Comparison of ENCODE assay signal across 13 mouse cellular contexts in genomic region chr1:172271765-172272164, GRCm38 (mm10). TPM values are rescaled to one million over a fixed set of nuclear protein-coding genes. Genes with fewer than 3 reads are reported as not detected.
DNase-seq lines count a peak whose midpoint lies in the region; ATAC-seq and TF ChIP-seq lines count a peak whose summit lies in the region.
"Had no signal": no experiment of that assay in that cellular context is flagged by ENCODE, and none has a peak within 500 bp of the region (broad histone marks: within the 10 kb centered on the region; RNA-seq: fewer than 3 reads in every experiment).

No protein-coding gene starts in this region.

- H3K36me3 ChIP-seq in forebrain, postnatal 0 days (ENCODE audit: insufficient read depth) = no peaks in the 10 kb centered on the region
- no peaks in the 10 kb centered on the region for H3K36me3 ChIP-seq in midbrain, embryonic 14.5 days (ENCODE audit: control insufficient read depth, insufficient read depth, low read length)
- H3K36me3 ChIP-seq in heart, embryonic 11.5 days (ENCODE audit: control insufficient read depth, insufficient read depth, low read length) = no peaks in the 10 kb centered on the region
- H3K36me3 ChIP-seq in intestine, embryonic 16.5 days (ENCODE audit: control insufficient read depth, insufficient read depth, low read length) = no peaks in the 10 kb centered on the region

- no peak overlapping the region for H3K4me2 ChIP-seq in forebrain, postnatal 0 days (ENCODE audit: low read depth)
- no peak overlapping the region; the same call in 1 of the 2 replicates for H3K4me2 ChIP-seq in midbrain, embryonic 14.5 days (ENCODE audit: low read length)
- H3K4me2 ChIP-seq in heart, embryonic 11.5 days = no peak overlapping the region
- H3K4me2 ChIP-seq in intestine, embryonic 16.5 days (ENCODE audit: low read depth, low read length) = no peak overlapping the region
- H3K4me2 ChIP-seq: heart, embryonic 13.5 days had no signal

- H3K4me3 ChIP-seq in layer of hippocampus, adult 2 months = no peak overlapping the region
- H3K4me3 ChIP-seq in forebrain, postnatal 0 days (ENCODE audit: low read depth, low read length) = no peak overlapping the region
- H3K4me3 ChIP-seq in midbrain, embryonic 14.5 days (replicated peaks; ENCODE audit: low read depth, low read length) = no peak overlapping the region
- H3K4me3 ChIP-seq in heart, embryonic 11.5 days (ENCODE audit: low read depth, low read length) = no peak overlapping the region
- no peak overlapping the region for H3K4me3 ChIP-seq in intestine, embryonic 16.5 days (ENCODE audit: low read length)
- H3K4me3 ChIP-seq: heart, embryonic 13.5 days had no signal

- no peaks in the 10 kb centered on the region for H3K9me3 ChIP-seq in forebrain, postnatal 0 days (ENCODE audit: low read length)
- no peaks in the 10 kb centered on the region for H3K9me3 ChIP-seq in midbrain, embryonic 14.5 days (ENCODE audit: control insufficient read depth, low read length)
- no peaks in the 10 kb centered on the region for H3K9me3 ChIP-seq in heart, embryonic 11.5 days (replicated peaks; ENCODE audit: control insufficient read depth, low read length)
- H3K9me3 ChIP-seq in intestine, embryonic 16.5 days (ENCODE audit: control insufficient read depth, low read length) = no peaks in the 10 kb centered on the region
- H3K9me3 ChIP-seq: heart, embryonic 13.5 days had no signal

- 33% methylated on average over 10 of the region's 10 CpGs for WGBS in forebrain, postnatal 0 days
- 31% methylated on average over 10 of the region's 10 CpGs for WGBS in midbrain, embryonic 14.5 days
- 76% methylated on average over 10 of the region's 10 CpGs for WGBS in heart, embryonic 11.5 days (ENCODE audit: insufficient replicate concordance)
- WGBS in intestine, embryonic 16.5 days = 60% methylated on average over 10 of the region's 10 CpGs

- H3K27ac ChIP-seq in layer of hippocampus, adult 2 months = peak overlapping the region; percentile 59
- H3K27ac ChIP-seq in forebrain, postnatal 0 days (ENCODE audit: low read depth, low read length) = no peak overlapping the region
- no peak overlapping the region for H3K27ac ChIP-seq in midbrain, embryonic 14.5 days (replicated peaks; ENCODE audit: low read depth, low read length)
- no peak overlapping the region for H3K27ac ChIP-seq in heart, embryonic 11.5 days (ENCODE audit: low read depth, low read length)
- H3K27ac ChIP-seq in intestine, embryonic 16.5 days (ENCODE audit: low read length) = no peak overlapping the region
- H3K27ac ChIP-seq: heart, embryonic 13.5 days had no signal

- H3K27me3 ChIP-seq in forebrain, postnatal 0 days (ENCODE audit: insufficient read depth, low read length) = no peaks in the 10 kb centered on the region
- no peaks in the 10 kb centered on the region for H3K27me3 ChIP-seq in midbrain, embryonic 14.5 days (ENCODE audit: control insufficient read depth, insufficient read depth, low read length)
- H3K27me3 ChIP-seq in heart, embryonic 11.5 days (ENCODE audit: control insufficient read depth, insufficient read depth, low read length) = no peaks in the 10 kb centered on the region
- H3K27me3 ChIP-seq in intestine, embryonic 16.5 days (replicated peaks; ENCODE audit: control insufficient read depth, insufficient read depth, low read length) = no peaks in the 10 kb centered on the region
- H3K27me3 ChIP-seq: heart, embryonic 13.5 days had no signal

- TF ChIP-seq CTCF in layer of hippocampus, adult 2 months (conservative IDR thresholded peaks at IDR 0.05) = no peak
- no peak for TF ChIP-seq CTCF in forebrain, postnatal 0 days (IDR thresholded peaks at IDR 0.05; ENCODE audit: low read depth)

- peak in 1 of 2 experiments; percentile 29 for DNase-seq in layer of hippocampus, adult 2 months (ENCODE audit: low spot score in 2 of 2)
- DNase-seq in layer of hippocampus, adult 9-11 months = no peak
- peak; percentile 47 for DNase-seq in embryo, embryonic 10.5 days (ENCODE audit: low spot score)
- DNase-seq in forebrain, postnatal 0 days = peak; percentile 52
- peak; percentile 76 for DNase-seq in midbrain, embryonic 14.5 days
- no peak for DNase-seq in MN1 (ENCODE audit: low spot score)
- DNase-seq: cerebellum, postnatal 25 days; kidney, adult 18-20 months had no signal

- no peak overlapping the region for H3K9ac ChIP-seq in forebrain, postnatal 0 days
- no peak overlapping the region for H3K9ac ChIP-seq in midbrain, embryonic 14.5 days (replicated peaks; ENCODE audit: low read length)
- no peak overlapping the region for H3K9ac ChIP-seq in heart, embryonic 11.5 days (ENCODE audit: low read depth, low read length)
- no peak overlapping the region for H3K9ac ChIP-seq in intestine, embryonic 16.5 days (ENCODE audit: low read depth, low read length)
- H3K9ac ChIP-seq: heart, embryonic 13.5 days had no signal

- H3K4me1 ChIP-seq in forebrain, postnatal 0 days (ENCODE audit: insufficient read depth) = peaks cover 5% of the 10 kb centered on the region; the same call in 1 of the 2 replicates
- H3K4me1 ChIP-seq in midbrain, embryonic 14.5 days (ENCODE audit: control insufficient read depth, insufficient read depth, low read length) = peaks cover 8% of the 10 kb centered on the region
- H3K4me1 ChIP-seq in heart, embryonic 11.5 days (ENCODE audit: control insufficient read depth, insufficient read depth, low read length) = no peaks in the 10 kb centered on the region
- H3K4me1 ChIP-seq in intestine, embryonic 16.5 days (ENCODE audit: control insufficient read depth, insufficient read depth, low read length) = peaks cover 5% of the 10 kb centered on the region; the same call in 1 of the 2 replicates

- ATAC-seq in forebrain, postnatal 0 days = peak; percentile 96
- ATAC-seq in midbrain, embryonic 14.5 days (ENCODE audit: low FRiP score, low TSS enrichment) = peak; percentile 67
- no peak for ATAC-seq in heart, embryonic 11.5 days (replicated peaks; ENCODE audit: insufficient number of reproducible peaks, low FRiP score, low TSS enrichment)
- ATAC-seq in intestine, embryonic 16.5 days = no peak

RNA-seq across cellular contexts. Expression of gene Igsf8, which starts 10.3 kb away (rescaled TPM):
- 100 to 1,000 TPM; 255 to 257 TPM for total RNA-seq in layer of hippocampus, adult 2 months (2021)
- 117 and 136 TPM in 2 replicates for total RNA-seq in forebrain, postnatal 0 days (2014; rRNA removed)
- 110 and 113 TPM in 2 replicates for polyA plus RNA-seq in forebrain, postnatal 0 days (2015; fragmentation: Nextera tagmentation; extraction: Ambion mirVana)
- polyA plus RNA-seq in midbrain, embryonic 14.5 days (2014; fragmentation: Nextera tagmentation; extraction: Ambion mirVana) = 55.6 and 61.0 TPM in 2 replicates
- polyA plus RNA-seq in heart, embryonic 11.5 days (2014; fragmentation: Nextera tagmentation; extraction: Ambion mirVana) = 22.8 and 24.0 TPM in 2 replicates
- 43.1 and 45.2 TPM in 2 replicates for polyA plus RNA-seq in intestine, embryonic 16.5 days (2015; fragmentation: Nextera tagmentation; extraction: Ambion mirVana)

RNA-seq across cellular contexts. Expression of gene Atp1a4, which starts 13.6 kb away (rescaled TPM):
- not detected for total RNA-seq in layer of hippocampus, adult 2 months (2021)
- total RNA-seq in forebrain, postnatal 0 days (2014; rRNA removed) = not detected in 2 replicates
- not detected in 2 replicates for polyA plus RNA-seq in forebrain, postnatal 0 days (2015; fragmentation: Nextera tagmentation; extraction: Ambion mirVana)
- not detected in 2 replicates for polyA plus RNA-seq in midbrain, embryonic 14.5 days (2014; fragmentation: Nextera tagmentation; extraction: Ambion mirVana)
- polyA plus RNA-seq in heart, embryonic 11.5 days (2014; fragmentation: Nextera tagmentation; extraction: Ambion mirVana) = 0.31 and 0.35 TPM in 2 replicates
- not detected in 2 replicates for polyA plus RNA-seq in intestine, embryonic 16.5 days (2015; fragmentation: Nextera tagmentation; extraction: Ambion mirVana)
- total RNA-seq: layer of hippocampus, postnatal 14 days had no signal
- polyA plus RNA-seq: liver, embryonic 16.5 days had no signal

RNA-seq across cellular contexts. Expression of gene Atp1a2, which starts 26.1 kb away (rescaled TPM):
- 100 to 1,000 TPM; 585 to 600 TPM for total RNA-seq in layer of hippocampus, adult 2 months (2021)
- 213 and 294 TPM in 2 replicates for total RNA-seq in forebrain, postnatal 0 days (2014; rRNA removed)
- polyA plus RNA-seq in forebrain, postnatal 0 days (2015; fragmentation: Nextera tagmentation; extraction: Ambion mirVana) = 54.4 and 75.2 TPM in 2 replicates
- polyA plus RNA-seq in midbrain, embryonic 14.5 days (2014; fragmentation: Nextera tagmentation; extraction: Ambion mirVana) = 18.2 and 19.4 TPM in 2 replicates
- polyA plus RNA-seq in heart, embryonic 11.5 days (2014; fragmentation: Nextera tagmentation; extraction: Ambion mirVana) = 4.7 and 7.0 TPM in 2 replicates
- 3.1 and 3.2 TPM in 2 replicates for polyA plus RNA-seq in intestine, embryonic 16.5 days (2015; fragmentation: Nextera tagmentation; extraction: Ambion mirVana)

RNA-seq across cellular contexts. Expression of gene Casq1, which starts 52.1 kb away (rescaled TPM):
- total RNA-seq in layer of hippocampus, adult 2 months (2021) = under 1 TPM; 0.37 to 0.51 TPM
- 0.76 and 2.2 TPM in 2 replicates for total RNA-seq in forebrain, postnatal 0 days (2014; rRNA removed)
- polyA plus RNA-seq in forebrain, postnatal 0 days (2015; fragmentation: Nextera tagmentation; extraction: Ambion mirVana) = 3.3 and 3.5 TPM in 2 replicates
- polyA plus RNA-seq in midbrain, embryonic 14.5 days (2014; fragmentation: Nextera tagmentation; extraction: Ambion mirVana) = 1.6 and 2.3 TPM in 2 replicates
- 205 and 230 TPM in 2 replicates for polyA plus RNA-seq in heart, embryonic 11.5 days (2014; fragmentation: Nextera tagmentation; extraction: Ambion mirVana)
- polyA plus RNA-seq in intestine, embryonic 16.5 days (2015; fragmentation: Nextera tagmentation; extraction: Ambion mirVana) = 24.1 and 24.6 TPM in 2 replicates

RNA-seq across cellular contexts. Expression of gene Kcnj9, which starts 57.4 kb away (rescaled TPM):
- 10 to 100 TPM; 67.2 to 69.2 TPM for total RNA-seq in layer of hippocampus, adult 2 months (2021)
- 7.5 and 8.6 TPM in 2 replicates for total RNA-seq in forebrain, postnatal 0 days (2014; rRNA removed)
- polyA plus RNA-seq in forebrain, postnatal 0 days (2015; fragmentation: Nextera tagmentation; extraction: Ambion mirVana) = 2.9 and 4.8 TPM in 2 replicates
- 3.0 and 3.9 TPM in 2 replicates for polyA plus RNA-seq in midbrain, embryonic 14.5 days (2014; fragmentation: Nextera tagmentation; extraction: Ambion mirVana)
- polyA plus RNA-seq in heart, embryonic 11.5 days (2014; fragmentation: Nextera tagmentation; extraction: Ambion mirVana) = 0.59 and 0.77 TPM in 2 replicates
- not detected in 2 replicates for polyA plus RNA-seq in intestine, embryonic 16.5 days (2015; fragmentation: Nextera tagmentation; extraction: Ambion mirVana)
- polyA plus RNA-seq: heart, embryonic 13.5 days had no signal

Comparison
In these comparisons a context has a peak if more than half of its experiments do, and no peak if none do; other contexts are left out.
1. DNase-seq: peak in embryo, embryonic 10.5 days (single experiment), forebrain, postnatal 0 days (single experiment) and midbrain, embryonic 14.5 days (single experiment); none in layer of hippocampus, adult 9-11 months (single experiment) and MN1 (single experiment).
2. ATAC-seq: peak in forebrain, postnatal 0 days (single experiment) and midbrain, embryonic 14.5 days (single experiment); none in heart, embryonic 11.5 days (single experiment) and intestine, embryonic 16.5 days (single experiment).